Mouse (Mus musculus): ENCODE measurements around the gene Serpinb6b. TPM values are rescaled to one million over a fixed set of nuclear protein-coding genes. Genes with fewer than 3 reads are reported as not detected.
A peak's percentile ranks its signal among the peaks of the same experiment; 100 is the strongest.

Gene Serpinb6b
- total RNA-seq, 2 experiments from 2014 or later = 2.8 to 3.5 TPM

DNA sequence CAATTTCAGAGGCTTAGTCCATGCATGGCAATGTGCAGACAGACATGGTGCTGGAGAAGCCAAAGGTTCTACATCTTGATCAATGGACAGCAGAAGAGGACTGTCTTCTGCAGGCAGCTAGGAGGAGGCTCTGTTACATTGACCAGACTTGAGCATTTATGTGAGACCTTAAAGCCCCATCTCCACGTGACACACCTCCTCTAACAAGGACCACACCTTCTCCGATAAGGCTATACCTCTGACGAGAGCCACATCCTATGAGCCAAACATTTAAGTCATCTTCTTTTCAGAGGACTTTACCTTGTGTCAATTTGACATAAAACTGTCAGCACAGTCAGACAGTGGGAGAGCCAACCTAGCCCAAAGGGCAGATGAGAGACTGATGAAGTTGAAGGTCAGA lies 5.8 kb downstream of the Serpinb6b start:
- DNase-seq = no peak
- intact Hi-C loops (cut with DNase I) = no loop called here

DNA sequence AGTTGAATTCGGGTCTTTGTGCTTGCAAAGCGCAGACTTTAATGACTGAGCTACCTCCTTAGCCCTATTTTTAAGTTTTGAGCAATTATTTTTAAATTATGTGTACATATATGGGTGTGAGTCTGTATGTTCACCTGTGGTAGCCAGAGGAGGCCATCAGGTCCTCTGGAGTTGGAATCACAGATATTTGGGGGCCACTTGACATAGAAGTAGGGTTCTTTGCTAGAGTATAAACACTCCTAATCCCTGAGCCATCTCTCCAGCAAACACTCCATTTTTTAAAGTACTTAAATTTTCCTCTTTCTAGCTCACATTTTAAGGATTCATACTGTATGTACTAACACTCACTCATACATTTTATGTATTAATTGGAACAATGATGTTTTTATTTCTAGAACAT lies 9.3 kb downstream of the Serpinb6b start:
- intact Hi-C loops (cut with DNase I) = no loop called here

GRCm38 (mm10) chr13:32974889-32975460 lies 10.0 kb downstream of the Serpinb6b start:
- no peak for DNase-seq
- intact Hi-C loops (cut with DNase I) = no loop called here

More for the DNA sequence above, 9.3 kb downstream of the Serpinb6b start:
- DNase-seq = no peak

GRCm38 (mm10) chr13:32975710-32976109 lies 10.7 kb downstream of the Serpinb6b start:
- no peak for DNase-seq
- intact Hi-C loops (cut with DNase I) = no loop called here

DNA sequence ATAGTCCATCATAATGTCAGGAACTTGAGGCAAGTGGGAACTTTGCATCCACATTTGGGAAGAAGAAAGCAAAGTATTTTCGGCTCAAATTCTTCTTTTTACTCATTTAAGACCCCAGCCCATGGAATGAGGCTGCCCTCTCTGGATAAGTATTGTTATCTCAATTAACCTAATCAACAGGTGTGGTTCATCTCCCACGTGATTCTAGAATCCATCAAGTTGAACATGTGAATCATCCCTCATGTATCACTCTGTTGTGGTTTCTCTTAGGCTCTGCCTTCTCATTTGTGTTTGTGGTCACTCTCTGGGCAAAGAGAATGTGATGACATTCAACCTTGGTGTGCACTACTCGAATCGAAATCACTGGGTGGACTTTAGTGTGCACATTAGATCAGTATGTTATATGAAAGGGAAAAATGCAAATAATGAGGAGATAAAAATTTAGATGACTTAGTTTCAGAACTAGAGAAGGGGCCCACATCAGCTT lies 17.6 kb downstream of the Serpinb6b start:
- DNase-seq = no peak
- intact Hi-C loops (cut with DNase I) = no loop called here

DNA sequence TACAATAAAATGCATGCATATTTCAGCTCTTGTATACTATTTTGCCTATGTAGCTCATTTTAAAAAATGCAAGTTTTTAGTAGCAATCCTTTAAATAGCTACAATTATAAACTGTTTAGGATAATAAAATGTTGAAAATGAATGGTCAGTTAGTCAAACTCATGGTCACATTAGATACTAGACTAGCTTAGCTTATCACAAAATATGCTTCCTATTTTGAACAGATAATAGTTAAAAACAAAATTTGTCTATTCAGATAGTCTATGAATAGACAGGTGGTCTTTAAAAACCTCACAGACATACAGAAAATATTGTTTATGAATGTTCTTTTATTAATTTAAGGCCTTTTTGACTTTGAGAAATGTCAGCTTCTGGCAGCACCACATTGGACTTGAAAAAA lies 21.2 kb downstream of the Serpinb6b start:
- no peak for DNase-seq
- intact Hi-C loops (cut with DNase I) = no loop called here

DNA sequence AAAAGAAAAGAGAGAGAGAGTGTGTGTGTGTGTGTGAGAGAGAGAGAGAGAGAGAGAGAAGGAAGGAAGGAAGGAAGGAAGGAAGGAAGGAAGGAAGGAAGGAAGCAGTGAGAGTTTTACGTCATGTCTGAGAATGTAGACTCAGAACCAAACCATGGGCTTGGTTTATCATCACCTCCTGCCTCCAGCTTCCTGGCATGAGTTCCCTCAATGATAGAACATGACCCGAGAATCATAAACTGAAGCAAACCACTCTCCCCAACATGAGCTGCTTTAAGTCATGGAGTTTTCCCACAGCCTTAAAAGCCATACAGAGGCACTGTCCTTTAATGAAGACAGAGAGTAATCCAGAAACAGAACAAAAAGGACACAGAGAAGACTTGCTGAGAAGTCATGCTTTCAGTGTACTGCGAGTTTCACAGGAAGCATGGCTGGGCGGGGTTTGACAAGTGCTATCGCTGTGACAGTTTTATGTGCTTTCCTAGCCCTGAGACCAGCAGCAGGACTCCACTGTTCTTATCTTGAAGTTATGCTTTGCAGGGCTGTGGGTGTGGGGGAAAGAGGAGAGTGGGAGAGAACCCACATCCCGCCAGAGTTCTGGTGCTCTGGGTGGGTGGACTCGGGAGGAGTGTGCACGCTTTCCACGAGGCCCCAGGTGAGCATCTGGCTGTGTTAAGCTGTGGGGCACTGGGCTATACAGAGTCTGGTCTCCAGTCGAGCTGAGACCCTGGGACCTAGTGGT lies 28.3 kb downstream of the Serpinb6b start:
- intact Hi-C loops (cut with DNase I) = no loop called here
- no peak for DNase-seq

GRCm38 (mm10) chr13:32993894-32994242 lies 28.9 kb downstream of the Serpinb6b start:
- intact Hi-C loops (cut with DNase I) = no loop called here
- DNase-seq = no peak

GRCm38 (mm10) chr13:32995051-32995450 lies 30.0 kb downstream of the Serpinb6b start:
- intact Hi-C loops (cut with DNase I) = no loop called here
- no peak for DNase-seq

- no peak for DNase-seq
- intact Hi-C loops (cut with DNase I) = no loop called here
Observed at GRCm38 (mm10) chr13:33001341-33001740, 36.3 kb downstream of the Serpinb6b start.

GRCm38 (mm10) chr13:33002950-33003349 lies 37.9 kb downstream of the Serpinb6b start, which contains the start of gene Serpinb9:
Gene Serpinb9 (plus strand): TSS chr13:33003250.
- intact Hi-C loops (cut with DNase I) = no loop called here

DNA sequence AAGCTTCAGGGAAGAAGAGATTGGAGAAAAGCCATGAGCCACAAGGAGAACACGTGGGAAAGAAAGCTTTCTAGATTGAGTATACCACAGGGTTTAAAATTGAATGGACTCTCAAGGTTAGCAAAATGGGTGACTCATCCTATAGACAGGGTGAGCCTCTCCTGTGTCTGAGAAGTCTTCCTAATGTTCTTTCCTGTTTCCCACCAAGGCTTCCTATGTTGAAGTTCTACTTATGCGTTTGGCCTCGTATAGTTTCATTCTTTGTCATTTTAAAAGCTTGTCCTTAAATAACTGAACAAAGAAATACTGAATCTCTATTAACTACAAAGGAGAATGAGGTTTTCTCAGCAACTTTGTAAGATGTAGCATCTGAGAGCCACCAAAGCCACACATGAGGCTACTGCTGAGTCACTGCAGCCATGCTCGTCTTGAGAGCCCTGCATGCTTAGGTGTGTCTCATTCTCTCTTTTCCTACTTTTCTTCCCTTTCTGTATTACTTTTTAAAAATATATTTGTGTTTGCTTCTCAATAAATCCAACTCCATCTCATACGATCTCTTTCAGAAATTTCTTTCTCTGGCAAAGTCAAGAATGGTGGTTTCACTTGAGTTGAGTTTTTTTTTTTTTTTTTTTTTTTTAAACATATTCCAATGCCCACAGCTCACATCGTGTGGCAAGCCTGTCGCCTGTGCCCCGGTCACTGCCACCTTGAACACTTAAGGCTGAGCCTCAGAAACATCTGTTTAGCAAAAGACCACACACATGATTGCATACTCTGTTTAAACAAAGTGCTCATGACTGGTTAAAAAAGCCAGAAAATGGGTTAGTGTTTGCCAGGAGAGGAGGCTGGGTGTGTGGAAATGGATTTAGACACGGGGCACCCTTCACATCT lies 38.8 kb downstream of the Serpinb6b start:
- intact Hi-C loops (cut with DNase I) = no loop called here
- DNase-seq = no peak

More at GRCm38 (mm10) chr13:33002950-33003349, 37.9 kb downstream of the Serpinb6b start, which contains the start of gene Serpinb9:
- no peak for DNase-seq

GRCm38 (mm10) chr13:33004414-33005105 lies 39.6 kb downstream of the Serpinb6b start:
- intact Hi-C loops (cut with DNase I) = loop anchor here (5.0 kb wide), 1 partner anchor 68 kb away; no protein-coding TSS in a partner anchor
- peak; percentile 82 to 88 for DNase-seq

GRCm38 (mm10) chr13:33005501-33006075 lies 40.6 kb downstream of the Serpinb6b start:
- no peak for DNase-seq
- intact Hi-C loops (cut with DNase I) = loop anchor here (5.0 kb wide), 1 partner anchor 67 kb away; no protein-coding TSS in a partner anchor

DNA sequence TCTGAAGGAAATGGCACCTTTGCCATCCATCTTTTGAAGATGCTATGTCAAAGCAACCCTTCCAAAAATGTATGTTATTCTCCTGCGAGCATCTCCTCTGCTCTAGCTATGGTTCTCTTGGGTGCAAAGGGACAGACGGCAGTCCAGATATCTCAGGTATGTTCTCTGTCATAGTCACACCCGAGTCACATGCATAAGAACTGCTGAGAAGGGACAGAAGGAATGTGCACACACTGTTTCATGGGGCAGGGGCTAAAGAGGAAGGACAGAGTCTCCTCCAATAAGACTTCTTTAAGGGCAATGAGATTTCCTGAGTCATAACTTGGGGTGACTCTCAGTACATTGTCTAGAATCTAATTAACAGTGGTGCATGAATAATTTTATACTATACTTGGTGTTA lies 41.5 kb downstream of the Serpinb6b start:
- DNase-seq = no peak
- intact Hi-C loops (cut with DNase I) = loop anchor here (5.0 kb wide), 1 partner anchor 66 kb away; no protein-coding TSS in a partner anchor

GRCm38 (mm10) chr13:33012395-33012794 lies 47.4 kb downstream of the Serpinb6b start:
- DNase-seq = no peak
- intact Hi-C loops (cut with DNase I) = loop anchor here (10.0 kb wide), 1 partner anchor 1638 kb away; no protein-coding TSS in a partner anchor

GRCm38 (mm10) chr13:33013271-33013670 lies 48.3 kb downstream of the Serpinb6b start:
- intact Hi-C loops (cut with DNase I) = loop anchor here (10.0 kb wide), 1 partner anchor 1638 kb away; no protein-coding TSS in a partner anchor
- DNase-seq = no peak

- DNase-seq = no peak
- intact Hi-C loops (cut with DNase I) = no loop called here
Observed at GRCm38 (mm10) chr13:33022371-33022770, 57.4 kb downstream of the Serpinb6b start.

GRCm38 (mm10) chr13:33026427-33027057 lies 61.5 kb downstream of the Serpinb6b start:
- intact Hi-C loops (cut with DNase I) = no loop called here
- no peak for DNase-seq

Data from gastrocnemius, postnatal 36 days (tissue).